Mouse (Mus musculus) heart, adult 2 months (tissue): Measurements from ENCODE around the gene Dlg1.

Experiments used
- CTCF ChIP-seq: fragments of 200-600 bp; IDR thresholded peaks from 2 replicates; pipeline ENCODE4 v1.8.1; 2022; ENCODE audit warnings: antibody characterized with exemption, mild to moderate bottlenecking, moderate library complexity
- EP300 ChIP-seq: fragments of 200-500 bp; IDR thresholded peaks from 2 replicates; pipeline ENCODE4 v1.6.1; 2011; ENCODE audit warnings: low read depth, low read length, control low read depth; ENCODE audit not compliant: insufficient read depth
- POLR2A ChIP-seq: fragments of 200-500 bp; IDR thresholded peaks from 2 replicates; pipeline ENCODE4 v1.6.1; 2011; ENCODE audit warnings: mild to moderate bottlenecking, low read depth, low read length, control low read depth; ENCODE audit not compliant: insufficient read depth

DNA sequence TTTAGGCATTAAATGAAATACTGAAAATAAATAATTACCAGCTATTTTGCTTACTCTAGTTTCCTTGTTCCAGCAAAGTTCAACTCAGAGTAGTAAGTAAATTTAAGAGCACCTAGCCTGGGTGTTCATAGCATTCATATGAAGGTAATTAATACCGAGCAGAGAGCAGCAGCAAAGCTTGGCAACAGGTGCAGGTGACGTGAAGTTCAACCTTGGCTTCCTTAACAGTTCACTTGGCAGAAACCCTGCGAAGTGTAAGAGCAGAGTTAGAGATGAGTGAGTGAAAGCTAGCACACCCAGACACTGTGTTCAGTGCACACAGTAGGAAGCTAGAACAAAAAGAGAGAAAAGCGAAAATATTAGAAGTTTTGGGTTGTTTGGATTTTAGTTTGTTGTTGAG lies 167.5 kb downstream of the Dlg1 start:
- TF ChIP-seq CTCF (no peak), EP300 (no peak), POLR2A (no peak)
